Mouse (Mus musculus) midbrain, embryonic 13.5 days (tissue): Measurements from ENCODE around the gene Lrfn3. TPM values are rescaled to one million over a fixed set of nuclear protein-coding genes. Genes with fewer than 3 reads are reported as not detected.

Experiments used
- ATAC-seq: fragments of 200-750 bp; cut with Nextera tagmentation; 2 replicates; pipeline ENCODE4 v1.8.0; 2017; ENCODE audit warnings: mild to moderate bottlenecking, moderate TSS enrichment, moderate library complexity
- H3K27ac ChIP-seq: fragments of 300-500 bp; sonication (generic); 2 replicates; pipeline ENCODE4 v1.5.1; 2015; ENCODE audit warnings: inconsistent platforms, mild to moderate bottlenecking, moderate library complexity
- H3K27me3 ChIP-seq: fragments of 300-500 bp; sonication (generic); 2 replicates; pipeline ENCODE4 v1.6.1; 2015; ENCODE audit warnings: mild to moderate bottlenecking, inconsistent platforms
- H3K36me3 ChIP-seq: fragments of 300-500 bp; sonication (generic); 2 replicates; pipeline ENCODE4 v1.6.1; 2015; ENCODE audit warnings: mild to moderate bottlenecking, inconsistent platforms
- H3K4me1 ChIP-seq: fragments of 300-500 bp; sonication (generic); replicated peaks from 2 replicates; pipeline ENCODE4 v1.6.1; 2015; ENCODE audit warnings: inconsistent platforms
- H3K4me2 ChIP-seq: fragments of 300-500 bp; sonication (generic); replicated peaks from 2 replicates; pipeline ENCODE4 v1.6.1; 2015; ENCODE audit warnings: moderate library complexity, mild to moderate bottlenecking, inconsistent platforms
- H3K4me3 ChIP-seq: fragments of 300-500 bp; sonication (generic); replicated peaks from 2 replicates; pipeline ENCODE4 v1.5.1; 2015; ENCODE audit warnings: mild to moderate bottlenecking, inconsistent platforms
- H3K9ac ChIP-seq: fragments of 300-500 bp; sonication (generic); replicated peaks from 2 replicates; pipeline ENCODE4 v1.6.1; 2015; ENCODE audit warnings: mild to moderate bottlenecking, inconsistent platforms
- H3K9me3 ChIP-seq: fragments of 300-500 bp; sonication (generic); 2 replicates; pipeline ENCODE4 v1.6.1; 2016; ENCODE audit warnings: mild to moderate bottlenecking, inconsistent platforms
- WGBS: fragments of 180-500 bp; shearing (Covaris S2); methylation state at CpG from one replicate; pipeline ENCODE4 v1.1.7; 2015; 5-methylcytosine and 5-hydroxymethylcytosine counted together
- polyA plus RNA-seq: library from polyadenylated mRNA; unstranded; fragments of >200 nt; fragmentation: Nextera tagmentation; extraction: Ambion mirVana; gene quantifications from 2 replicates; pipeline ENCODE4 v1.2.1, GENCODE M21; 2015

The Lrfn3 gene
- polyA plus RNA-seq: 11.4 and 13.0 TPM in 2 replicates

DNA sequence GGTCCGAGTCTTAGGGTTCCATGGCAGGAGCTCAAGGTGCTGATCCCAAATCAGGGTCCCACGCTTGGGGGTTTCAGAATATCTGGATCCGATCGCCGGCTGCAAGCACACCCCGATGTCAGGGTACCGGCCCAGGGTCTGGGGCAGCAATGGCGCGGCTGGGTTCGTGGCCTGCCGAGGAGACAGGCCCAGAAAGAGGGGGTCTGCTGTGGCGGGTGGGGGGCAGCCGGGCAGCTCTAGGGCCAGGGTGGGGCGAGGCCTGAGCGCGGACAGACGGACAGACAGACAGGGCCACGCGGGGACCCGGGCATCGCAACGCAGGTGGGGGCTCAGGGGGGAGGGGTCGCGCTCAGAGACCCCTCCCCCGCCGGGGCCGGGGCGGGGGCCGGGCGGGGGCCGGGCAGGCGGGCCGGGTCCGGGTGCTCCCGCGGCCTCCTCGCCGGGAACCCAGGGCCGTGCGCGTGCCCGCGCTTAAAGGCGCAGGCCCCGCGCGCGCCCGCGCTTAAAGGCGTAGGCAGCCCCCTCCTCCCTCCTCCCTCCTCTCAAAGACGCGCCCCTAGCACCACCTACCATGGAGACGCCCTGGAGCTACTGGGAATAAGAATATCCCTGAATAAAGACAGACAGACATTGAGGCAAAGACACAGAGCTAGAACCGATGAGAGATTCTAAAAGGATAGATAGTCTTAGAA, at the start of gene Lrfn3:
Gene Lrfn3 (minus strand): TSS at position 121 of the 692 bp plus-strand sequence.
- Histone ChIP-seq H3K27ac (peak within 1 kb of the TSS; percentile 64), H3K9me3 (no peaks in the 10 kb centered on the region), H3K4me3 (peak within 1 kb of the TSS; percentile 82), H3K4me2 (peak within 1 kb of the TSS; percentile 88), H3K27me3 (peaks cover 8% of the 10 kb centered on the region), H3K36me3 (peaks cover 24% of the 10 kb centered on the region), H3K9ac (peak within 1 kb of the TSS; percentile 96), H3K4me1 (peaks cover 56% of the 10 kb centered on the region)
- 1% methylated on average over 47 of the region's 55 CpGs for WGBS
- ATAC-seq: peak; percentile 76

DNA sequence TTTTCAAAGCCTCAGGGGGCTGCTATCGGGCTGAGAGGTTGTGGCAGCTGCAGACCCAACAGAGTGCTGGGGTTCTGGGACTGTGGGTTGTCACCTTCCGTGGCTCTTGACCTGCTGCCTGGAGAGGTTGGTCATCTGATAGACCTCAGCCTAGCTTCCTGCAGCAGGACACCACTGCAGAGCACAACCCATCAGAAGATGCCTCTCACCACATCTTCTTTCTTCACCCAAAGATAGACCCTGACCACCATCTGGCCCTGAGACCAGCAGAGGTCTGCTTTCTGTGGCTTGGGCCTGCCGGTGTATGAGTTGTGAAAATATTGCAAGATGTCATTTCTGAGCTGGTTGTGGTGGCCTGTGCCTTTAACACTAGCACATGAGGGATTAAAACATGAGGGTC, 48.5 kb upstream of the Lrfn3 start:
- no peaks in the 10 kb centered on the region for H3K36me3 ChIP-seq
- no peak for ATAC-seq
- no peak overlapping the region for H3K27ac ChIP-seq
- no peaks in the 10 kb centered on the region for H3K27me3 ChIP-seq
- WGBS: 84% methylated on average over 3 of the region's 3 CpGs
- H3K9ac ChIP-seq: no peak overlapping the region
- H3K4me1 ChIP-seq: no peaks in the 10 kb centered on the region
- no peak overlapping the region for H3K4me3 ChIP-seq
- no peak overlapping the region for H3K4me2 ChIP-seq
- no peaks in the 10 kb centered on the region for H3K9me3 ChIP-seq

DNA sequence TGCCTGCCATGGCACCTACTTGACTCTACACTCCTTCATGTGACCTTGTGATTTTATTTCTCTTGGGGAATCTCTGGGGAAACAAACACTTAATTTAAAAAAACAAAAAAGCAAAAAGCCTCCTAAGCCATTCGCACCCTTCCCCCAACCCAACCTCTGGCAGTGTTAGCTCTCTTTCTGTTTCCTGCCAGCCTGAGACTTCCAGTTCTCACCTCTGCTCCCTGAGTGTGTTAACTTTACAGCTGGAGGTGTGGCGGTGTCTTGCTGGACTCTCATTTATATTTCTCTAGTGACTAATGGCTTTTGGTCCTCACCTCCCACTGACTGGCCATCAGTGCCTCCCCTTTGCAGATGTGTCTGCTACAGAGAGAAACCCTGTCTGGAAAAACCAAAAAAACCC, 47.2 kb upstream of the Lrfn3 start:
- Histone ChIP-seq H3K4me2 (no peak overlapping the region), H3K36me3 (no peaks in the 10 kb centered on the region), H3K27ac (no peak overlapping the region), H3K4me1 (no peaks in the 10 kb centered on the region), H3K27me3 (no peaks in the 10 kb centered on the region), H3K4me3 (no peak overlapping the region), H3K9ac (no peak overlapping the region), H3K9me3 (no peaks in the 10 kb centered on the region)
- ATAC-seq: no peak
- 89% methylated on average over 2 of the region's 2 CpGs for WGBS

DNA sequence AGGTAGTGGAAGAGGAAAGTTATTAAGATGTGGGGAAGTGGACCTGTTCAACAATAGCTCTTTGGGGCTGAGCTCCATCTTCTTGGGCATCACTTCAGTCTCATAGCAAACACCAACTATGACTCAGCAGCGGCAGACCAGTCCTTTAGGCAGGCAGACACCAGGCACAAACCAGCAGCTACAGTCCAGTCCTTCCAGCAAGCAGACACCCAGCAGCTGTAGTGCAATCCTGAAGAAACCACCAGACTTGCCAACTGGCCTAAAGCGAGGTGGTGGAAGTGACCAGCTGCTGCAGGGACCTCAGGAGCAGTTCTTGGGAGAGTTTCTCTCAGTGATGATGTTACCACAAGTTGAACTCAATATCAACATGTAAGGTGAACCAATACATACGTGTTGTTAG, 46.1 kb upstream of the Lrfn3 start:
- Histone ChIP-seq H3K9ac (no peak overlapping the region), H3K27ac (no peak overlapping the region), H3K36me3 (no peaks in the 10 kb centered on the region), H3K9me3 (no peaks in the 10 kb centered on the region), H3K4me2 (no peak overlapping the region), H3K27me3 (no peaks in the 10 kb centered on the region), H3K4me3 (no peak overlapping the region), H3K4me1 (no peaks in the 10 kb centered on the region)
- ATAC-seq: no peak
- 94% methylated on average over 3 of the region's 3 CpGs for WGBS

- Histone ChIP-seq H3K4me2 (no peak overlapping the region), H3K9ac (no peak overlapping the region)
- 69% methylated on average over 4 of the region's 4 CpGs for WGBS
Measured at GRCm38 (mm10) chr7:30402343-30402742, 39.8 kb upstream of the Lrfn3 start.

GRCm38 (mm10) chr7:30399671-30400070, 37.1 kb upstream of the Lrfn3 start:
- Histone ChIP-seq H3K27ac (no peak overlapping the region), H3K4me1 (peaks cover 4% of the 10 kb centered on the region; the same call in 1 of the 2 replicates), H3K27me3 (no peaks in the 10 kb centered on the region), H3K9me3 (no peaks in the 10 kb centered on the region), H3K4me2 (no peak overlapping the region), H3K36me3 (no peaks in the 10 kb centered on the region), H3K4me3 (no peak overlapping the region), H3K9ac (no peak overlapping the region)
- ATAC-seq: no peak
- WGBS: 46% methylated on average over 7 of the region's 7 CpGs

More at GRCm38 (mm10) chr7:30402343-30402742, 39.8 kb upstream of the Lrfn3 start:
- peaks cover 4% of the 10 kb centered on the region; the same call in 1 of the 2 replicates for H3K4me1 ChIP-seq
- H3K4me3 ChIP-seq: no peak overlapping the region
- H3K27ac ChIP-seq: no peak overlapping the region
- no peak for ATAC-seq
- H3K9me3 ChIP-seq: no peaks in the 10 kb centered on the region
- no peaks in the 10 kb centered on the region for H3K27me3 ChIP-seq
- H3K36me3 ChIP-seq: no peaks in the 10 kb centered on the region

- Histone ChIP-seq H3K9me3 (no peaks in the 10 kb centered on the region), H3K36me3 (no peaks in the 10 kb centered on the region), H3K4me3 (no peak overlapping the region), H3K4me2 (no peak overlapping the region), H3K27me3 (no peaks in the 10 kb centered on the region), H3K27ac (no peak overlapping the region), H3K4me1 (peaks cover 6% of the 10 kb centered on the region; the same call in 1 of the 2 replicates), H3K9ac (no peak overlapping the region)
- no peak for ATAC-seq
- 32% methylated on average over 2 of the region's 2 CpGs for WGBS
Measured at GRCm38 (mm10) chr7:30394871-30395270, 32.3 kb upstream of the Lrfn3 start.

DNA sequence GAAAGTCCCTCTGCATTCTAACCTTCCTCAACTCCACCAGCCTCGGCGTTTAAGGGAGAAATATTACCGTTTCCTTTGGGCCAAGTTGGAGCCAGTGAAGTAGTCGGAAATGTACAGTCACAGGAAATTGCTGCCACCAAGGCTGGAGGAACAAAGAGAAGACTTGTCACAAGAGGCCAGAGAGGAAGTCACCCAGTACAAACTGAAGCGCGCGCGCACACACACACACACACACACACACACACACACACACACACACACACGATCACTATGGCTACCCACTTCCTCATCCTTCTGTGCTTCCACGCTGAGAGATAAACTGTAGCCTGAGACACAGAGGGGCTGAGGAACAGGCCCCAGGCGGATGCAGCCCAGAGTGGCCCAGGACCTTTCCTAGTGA, 31.8 kb upstream of the Lrfn3 start:
- no peak overlapping the region for H3K4me3 ChIP-seq
- H3K9ac ChIP-seq: no peak overlapping the region
- H3K4me1 ChIP-seq: peaks cover 2% of the 10 kb centered on the region; the same call in 1 of the 2 replicates
- 74% methylated on average over 11 of the region's 11 CpGs for WGBS
- no peaks in the 10 kb centered on the region for H3K9me3 ChIP-seq
- no peaks in the 10 kb centered on the region for H3K27me3 ChIP-seq
- H3K4me2 ChIP-seq: no peak overlapping the region
- no peak overlapping the region for H3K27ac ChIP-seq
- no peak for ATAC-seq
- H3K36me3 ChIP-seq: no peaks in the 10 kb centered on the region

DNA sequence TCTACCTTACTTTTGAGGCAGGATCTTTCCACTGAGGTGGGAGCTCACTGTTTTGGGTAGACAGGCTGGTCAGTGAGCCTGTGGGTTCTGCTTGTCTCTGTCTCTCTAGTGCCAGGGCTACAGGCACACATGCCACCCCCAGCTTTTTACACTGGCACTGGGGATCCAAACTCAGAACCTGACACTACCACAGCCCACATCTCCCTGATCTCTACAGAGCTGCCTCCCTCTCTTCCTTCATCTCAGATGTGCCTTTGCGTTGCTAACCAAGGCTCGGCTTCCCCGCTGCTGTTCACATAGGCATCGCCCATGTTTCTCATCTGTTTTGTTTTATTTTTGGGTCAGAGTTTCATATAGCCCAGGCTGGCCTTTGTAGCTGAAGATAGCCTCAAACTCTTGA, 31.1 kb upstream of the Lrfn3 start:
- H3K9me3 ChIP-seq: no peaks in the 10 kb centered on the region
- no peaks in the 10 kb centered on the region for H3K27me3 ChIP-seq
- no peaks in the 10 kb centered on the region for H3K36me3 ChIP-seq
- WGBS: 91% methylated on average over 4 of the region's 4 CpGs
- 0 out of 2 replicates have a peak, but pooled peaks cover 2% of the 10 kb centered on the region for H3K4me1 ChIP-seq
- H3K27ac ChIP-seq: no peak overlapping the region
- H3K4me3 ChIP-seq: no peak overlapping the region
- H3K4me2 ChIP-seq: no peak overlapping the region
- no peak overlapping the region for H3K9ac ChIP-seq
- no peak for ATAC-seq

DNA sequence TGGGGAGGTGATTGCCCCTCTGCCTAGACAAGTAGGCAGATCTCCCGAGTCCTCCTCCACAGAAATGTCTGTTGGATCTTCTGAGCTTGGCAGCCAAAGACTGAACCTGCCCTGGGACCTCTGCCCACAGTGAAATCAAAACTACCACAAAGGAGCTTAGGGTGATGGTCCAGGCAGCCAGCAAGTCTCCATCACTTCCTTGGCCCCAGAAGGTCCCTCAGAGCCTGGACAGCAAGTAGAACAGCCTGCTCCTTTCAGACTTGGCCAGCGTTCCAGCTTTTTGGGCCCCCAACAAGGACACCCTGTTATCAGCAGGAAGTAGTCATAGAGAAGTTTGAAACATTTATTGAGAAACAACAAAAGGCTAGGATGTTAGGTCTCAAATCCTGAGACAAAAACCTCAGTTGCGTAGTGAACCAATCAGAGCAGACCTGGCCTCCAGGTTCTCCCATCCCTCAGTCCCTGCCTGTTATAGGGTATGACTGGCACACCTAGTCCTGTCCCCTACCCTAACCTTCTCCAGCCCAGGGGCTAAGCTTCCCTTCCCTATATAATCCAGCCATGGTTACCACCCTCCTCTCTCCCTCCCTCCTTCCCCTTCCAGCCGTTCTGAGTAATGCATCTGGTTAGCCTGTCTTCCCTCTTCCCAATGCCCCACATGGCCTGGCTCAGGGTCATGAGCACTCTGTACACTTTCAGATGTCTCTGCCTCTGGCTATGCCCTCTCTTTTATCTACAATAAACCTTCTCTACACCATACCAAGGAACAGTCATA, 30.4 kb upstream of the Lrfn3 start:
- Histone ChIP-seq H3K27ac (no peak overlapping the region), H3K36me3 (no peaks in the 10 kb centered on the region), H3K4me2 (no peak overlapping the region), H3K9me3 (no peaks in the 10 kb centered on the region), H3K4me3 (no peak overlapping the region), H3K9ac (no peak overlapping the region), H3K4me1 (0 out of 2 replicates have a peak, but pooled peaks cover 2% of the 10 kb centered on the region), H3K27me3 (no peaks in the 10 kb centered on the region)
- 70% methylated on average over 4 of the region's 4 CpGs for WGBS
- ATAC-seq: no peak

- Histone ChIP-seq H3K27me3 (no peaks in the 10 kb centered on the region), H3K9me3 (no peaks in the 10 kb centered on the region), H3K27ac (no peak overlapping the region), H3K4me3 (no peak overlapping the region), H3K36me3 (no peaks in the 10 kb centered on the region), H3K4me1 (no peaks in the 10 kb centered on the region), H3K9ac (no peak overlapping the region), H3K4me2 (no peak overlapping the region)
- ATAC-seq: no peak
- 83% methylated on average over 9 of the region's 9 CpGs for WGBS
Measured at GRCm38 (mm10) chr7:30384106-30384505, 21.5 kb upstream of the Lrfn3 start.

DNA sequence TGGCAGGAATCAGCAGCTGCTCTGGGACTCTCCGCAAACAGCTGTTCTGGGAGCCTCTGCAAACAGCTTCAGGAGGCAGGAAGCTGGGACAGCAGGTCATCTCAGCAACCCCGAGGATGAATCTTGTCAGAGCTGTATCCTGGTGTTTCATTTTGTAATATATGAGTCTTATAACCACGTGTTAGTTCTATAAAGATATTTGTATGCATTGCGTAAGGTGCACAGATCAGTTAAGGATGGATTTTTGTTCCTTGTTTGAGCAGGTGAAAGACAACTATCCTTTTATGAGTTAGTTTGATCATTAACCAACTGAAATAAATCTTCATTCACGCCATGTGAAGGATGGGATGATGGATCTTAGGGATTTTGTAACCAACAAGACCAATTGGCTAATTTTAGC, 17.5 kb upstream of the Lrfn3 start:
- H3K9me3 ChIP-seq: no peaks in the 10 kb centered on the region
- H3K27ac ChIP-seq: no peak overlapping the region
- no peaks in the 10 kb centered on the region for H3K36me3 ChIP-seq
- ATAC-seq: no peak
- H3K4me3 ChIP-seq: no peak overlapping the region
- H3K4me1 ChIP-seq: no peaks in the 10 kb centered on the region
- 67% methylated on average over 5 of the region's 5 CpGs for WGBS
- H3K9ac ChIP-seq: no peak overlapping the region
- 0 out of 2 replicates have a peak, but pooled peaks cover 3% of the 10 kb centered on the region for H3K27me3 ChIP-seq
- H3K4me2 ChIP-seq: no peak overlapping the region
